Mouse (Mus musculus) right cerebral cortex, postnatal 4 days (tissue): ENCODE data around the gene Meig1.
"Not testable (repeated sequence)": the region's sequence is repeated elsewhere in the genome, so short reads cannot be mapped to it uniquely, and the experiment has no call there.

Experiments used
- DNase-seq: peaks from one replicate; pipeline ENCODE4 v3.0.0-alpha.2; 2022

Gene Meig1

DNA sequence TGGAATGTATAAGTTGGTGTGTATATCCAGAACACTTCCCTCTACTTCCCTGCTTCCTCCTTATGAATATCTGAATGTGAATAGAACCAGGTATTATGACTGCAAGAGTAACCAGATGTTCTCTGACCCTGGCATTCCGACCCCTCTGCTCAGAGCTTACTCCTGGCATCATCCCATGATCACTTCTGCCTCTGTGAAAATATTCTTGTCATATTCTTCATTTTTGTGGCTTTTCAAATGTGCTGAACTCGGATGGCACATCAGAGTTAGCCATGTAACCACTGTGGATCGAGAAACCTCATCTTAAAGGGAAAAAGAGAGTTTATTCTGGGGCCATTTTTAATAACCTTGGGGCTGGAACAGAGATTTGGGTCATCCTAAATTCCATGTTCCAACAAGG, at the start of gene Meig1:
Meig1 (minus strand) TSS at position 101 of the 400 bp plus-strand sequence.
- no peak for DNase-seq

DNA sequence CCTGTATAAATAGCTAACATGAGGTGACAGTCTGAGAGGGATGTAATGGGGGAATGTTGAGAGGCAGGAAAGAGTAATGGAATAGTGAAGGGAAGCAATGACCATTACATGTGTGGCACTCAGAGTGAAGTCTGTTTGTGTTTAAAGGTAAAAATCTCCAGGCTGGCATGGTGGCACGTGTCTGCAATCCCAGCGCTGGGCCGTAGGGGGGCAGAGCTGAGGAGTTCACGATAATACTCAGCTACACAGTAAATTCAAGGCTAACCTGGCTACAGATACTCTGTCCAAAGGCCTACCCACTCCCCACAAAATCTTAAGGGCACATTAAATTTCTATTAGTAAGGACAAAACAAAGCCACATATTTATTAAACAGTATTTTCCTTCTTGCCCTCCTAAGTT, 34.1 kb upstream of the Meig1 start:
- DNase-seq: no peak

DNA sequence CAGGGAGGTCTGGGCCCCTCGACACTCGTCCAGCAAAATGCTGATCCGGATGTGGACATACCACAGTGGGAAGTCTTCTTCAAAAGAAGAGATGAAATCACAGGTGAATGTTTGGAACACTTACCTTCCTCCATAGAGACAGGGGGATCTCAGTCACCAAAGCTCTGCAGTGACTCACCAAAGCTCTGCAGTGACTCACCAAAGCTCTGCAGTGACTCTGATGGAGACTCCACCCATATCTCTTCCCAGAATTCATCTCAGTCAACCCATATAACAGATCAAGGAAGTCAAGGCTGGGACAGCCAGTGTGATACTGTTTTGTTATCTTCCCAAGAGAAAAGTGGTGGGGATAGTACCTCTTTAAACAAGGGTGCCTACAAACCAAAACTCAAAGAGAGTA, 30.6 kb upstream of the Meig1 start:
- DNase-seq: no peak

DNA sequence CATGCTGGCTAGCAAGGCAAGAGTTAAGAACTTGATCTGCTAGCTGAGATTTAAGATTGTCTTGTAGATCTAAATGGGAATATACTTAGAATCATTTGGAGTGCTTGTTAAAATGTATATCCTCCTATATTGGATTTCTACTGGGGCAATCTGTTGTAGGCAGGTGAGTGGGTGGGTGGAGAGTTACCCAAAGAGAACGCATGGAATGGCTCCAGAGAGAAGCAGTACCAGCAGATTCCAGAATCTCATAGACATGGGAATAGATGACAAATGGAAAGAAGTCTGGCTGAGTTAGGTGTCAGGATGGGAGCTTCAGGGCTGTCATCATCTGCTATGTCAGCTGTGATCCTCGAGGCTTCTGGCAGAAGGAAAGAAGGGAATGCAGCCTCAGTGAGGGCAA, 27.0 kb upstream of the Meig1 start:
- no peak for DNase-seq

DNA sequence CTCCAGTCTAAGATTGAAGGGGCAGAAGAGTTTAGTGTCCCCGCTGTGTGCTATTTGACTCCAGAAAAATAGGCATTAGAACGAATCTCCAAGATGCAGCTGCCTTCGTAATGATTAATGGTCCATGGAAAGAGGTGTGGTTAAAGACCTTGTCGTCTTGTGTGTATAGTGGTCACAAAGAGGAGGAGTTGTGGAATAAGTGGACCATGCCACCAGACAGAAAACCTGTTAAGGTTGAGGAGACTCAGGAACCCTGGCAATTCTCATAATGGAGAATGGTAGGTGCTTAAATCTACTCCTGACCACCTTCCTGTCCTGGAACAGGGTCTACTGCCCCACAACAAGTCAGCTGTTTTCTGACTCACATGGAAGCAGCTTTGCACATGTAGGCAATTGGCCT, 23.5 kb upstream of the Meig1 start:
- no peak for DNase-seq

DNA sequence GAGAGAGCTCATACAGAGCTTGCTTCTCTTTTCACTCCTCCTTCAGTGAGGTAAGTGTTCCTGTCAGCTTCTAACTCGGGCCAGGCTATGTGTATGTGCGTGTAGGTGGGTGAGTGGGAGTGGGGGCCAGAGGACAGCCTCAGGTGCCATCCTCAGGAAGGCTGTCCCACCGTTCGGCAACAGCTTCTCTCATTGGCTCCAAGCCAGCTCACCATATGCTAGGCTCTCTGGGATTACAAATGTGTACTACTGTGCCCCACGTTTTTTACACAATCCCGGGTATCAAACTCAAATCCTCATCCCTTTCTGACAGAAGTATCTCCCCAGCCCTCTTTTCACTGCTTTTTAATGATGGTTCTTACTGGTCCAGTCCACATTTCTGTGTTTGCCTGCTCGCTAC, 21.8 kb upstream of the Meig1 start:
- DNase-seq: no peak

DNA sequence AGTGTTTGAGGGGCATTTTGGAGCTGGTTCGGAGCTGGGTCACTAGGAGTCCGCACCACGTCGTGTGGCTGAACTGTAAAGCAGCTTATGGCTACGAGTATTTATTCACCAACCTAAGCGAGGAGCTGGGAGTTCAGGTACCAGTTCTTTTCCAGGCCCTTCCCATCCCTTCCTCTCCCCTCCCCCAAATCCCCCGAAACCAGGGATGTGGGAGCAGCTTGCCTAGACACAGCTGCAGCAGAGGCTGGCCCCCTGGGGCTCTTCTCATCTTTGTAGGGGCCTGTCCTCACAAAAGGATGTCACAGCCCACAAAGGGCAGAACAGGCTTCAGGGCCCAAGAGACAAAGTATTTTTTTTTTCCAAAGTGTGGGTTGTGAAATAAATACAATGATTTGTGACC, 15.5 kb upstream of the Meig1 start:
- DNase-seq: no peak

DNA sequence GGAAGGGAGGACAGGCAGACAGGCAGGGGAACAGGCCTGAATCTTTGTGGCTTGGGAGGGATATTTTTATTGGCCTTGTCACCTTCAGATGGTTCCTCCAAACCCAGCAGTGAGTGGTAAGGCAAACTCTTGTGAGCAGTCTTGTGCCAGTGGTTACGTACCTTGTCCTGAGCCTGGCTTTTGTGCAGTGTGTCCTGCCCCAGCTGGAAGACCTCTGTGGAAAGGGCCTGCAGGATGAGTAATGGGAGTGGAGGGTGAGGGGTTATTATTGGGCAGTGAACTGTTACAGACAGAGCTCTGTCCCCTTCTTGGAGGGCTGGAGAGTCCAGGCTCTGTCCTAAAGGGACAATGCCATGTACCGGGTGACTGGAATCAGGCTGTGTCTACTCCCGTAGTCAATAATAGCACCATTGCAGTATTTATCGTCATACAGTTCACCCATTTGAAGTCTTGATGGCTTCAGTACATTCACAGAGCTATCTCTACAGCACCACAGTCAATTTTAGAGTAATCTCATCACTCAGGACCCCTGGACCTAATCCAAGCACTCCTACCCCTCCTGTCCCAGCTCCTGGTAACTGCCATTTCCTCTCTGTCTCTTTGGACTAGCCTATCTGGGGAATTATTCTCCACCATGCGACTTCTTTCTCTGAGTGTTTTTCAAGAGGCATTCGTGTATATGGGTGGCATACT, 13.1 kb upstream of the Meig1 start:
- no peak for DNase-seq

DNA sequence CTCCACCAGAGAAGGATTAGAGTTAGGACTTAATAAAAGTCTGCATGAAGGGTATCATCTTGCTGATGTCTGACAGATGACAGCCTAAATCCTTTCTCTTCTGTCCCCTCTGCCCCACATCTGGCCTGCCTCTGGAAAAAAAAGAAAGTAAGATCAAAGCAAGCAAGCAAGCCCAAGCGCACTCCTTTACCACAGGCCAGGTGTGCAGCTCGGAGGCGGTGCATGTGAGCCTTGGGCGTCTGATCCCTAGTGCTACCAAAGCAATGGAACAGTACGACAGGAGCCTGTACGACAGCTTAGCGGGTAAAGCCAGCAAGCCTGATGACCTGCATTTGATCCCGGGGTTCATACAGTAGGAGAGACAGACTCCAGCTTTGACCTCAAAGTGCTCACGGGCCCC, 8.5 kb upstream of the Meig1 start:
- no peak for DNase-seq

DNA sequence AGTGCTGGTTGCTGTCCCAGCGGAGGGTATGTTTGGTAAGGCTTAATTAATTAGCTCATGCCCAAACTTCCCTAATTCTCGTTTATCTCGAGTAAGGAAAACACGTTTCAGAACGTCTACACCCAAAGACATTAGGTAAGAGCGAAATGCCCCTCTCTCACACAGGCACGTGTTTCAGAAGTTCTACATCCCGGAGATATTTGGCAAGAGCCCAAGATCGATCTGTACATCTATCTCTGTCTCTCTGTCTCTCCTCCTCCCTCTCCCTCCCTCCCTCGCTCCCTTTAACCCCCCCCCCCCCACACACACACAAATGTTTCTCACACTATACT, 2.1 kb upstream of the Meig1 start:
- DNase-seq: no peak

DNA sequence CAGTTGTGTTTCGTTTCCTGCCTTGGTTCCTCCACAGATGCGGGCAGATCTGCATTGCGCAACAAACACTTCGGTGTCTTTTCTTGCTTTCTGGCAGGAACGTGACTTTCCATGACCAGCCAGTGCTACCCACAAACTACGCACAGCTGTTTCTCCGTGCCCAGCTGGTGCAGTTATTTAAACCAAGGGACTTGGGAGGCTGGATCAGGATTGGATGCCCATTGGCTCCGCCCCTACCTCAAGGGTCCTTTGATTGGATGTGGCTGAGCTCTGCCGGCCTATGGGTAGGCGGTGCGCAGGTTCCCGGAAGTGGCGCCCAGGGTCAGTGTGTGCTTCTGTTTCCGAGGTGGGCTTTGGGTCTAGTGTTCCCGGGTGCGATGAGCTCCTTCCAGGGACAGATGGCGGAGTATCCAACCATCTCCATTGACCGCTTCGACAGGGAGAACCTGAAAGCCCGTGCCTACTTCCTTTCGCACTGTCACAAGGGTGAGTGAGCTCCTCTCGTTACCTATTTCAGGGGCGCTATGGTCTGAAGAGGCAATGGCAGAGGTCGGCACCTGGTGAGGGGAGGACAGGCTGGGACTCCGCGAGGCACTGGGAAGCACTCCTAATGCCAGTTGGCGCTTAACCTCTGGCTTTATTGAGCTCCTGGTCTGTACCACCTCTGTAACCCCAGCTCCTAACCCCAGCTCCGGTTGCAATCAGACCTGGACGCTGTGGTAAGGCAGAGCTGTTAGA, 1.6 kb upstream of the Meig1 start, which contains the start of gene Dclre1c:
Dclre1c (plus strand) TSS at position 291 of the 738 bp plus-strand sequence.
- DNase-seq: peak; percentile 81

DNA sequence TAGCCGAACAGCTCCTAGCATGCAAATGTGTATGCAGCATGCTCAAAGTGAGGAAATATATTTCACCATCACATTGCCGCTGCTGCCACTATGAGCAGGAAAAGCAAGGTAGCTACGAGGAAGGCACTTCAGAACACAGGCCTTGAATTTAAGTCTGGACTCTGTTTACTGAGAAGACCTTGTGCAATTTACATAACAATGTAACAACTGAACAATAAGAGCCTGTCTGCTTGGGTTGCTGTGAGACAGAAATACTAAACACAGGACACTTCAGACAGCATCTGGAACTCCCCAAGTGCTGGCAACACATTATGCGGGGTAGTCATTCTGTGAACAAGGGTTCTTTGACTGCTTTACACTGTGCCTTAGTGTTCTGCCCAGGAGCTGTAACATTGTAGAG, 2.3 kb downstream of the Meig1 start:
- DNase-seq: no peak

DNA sequence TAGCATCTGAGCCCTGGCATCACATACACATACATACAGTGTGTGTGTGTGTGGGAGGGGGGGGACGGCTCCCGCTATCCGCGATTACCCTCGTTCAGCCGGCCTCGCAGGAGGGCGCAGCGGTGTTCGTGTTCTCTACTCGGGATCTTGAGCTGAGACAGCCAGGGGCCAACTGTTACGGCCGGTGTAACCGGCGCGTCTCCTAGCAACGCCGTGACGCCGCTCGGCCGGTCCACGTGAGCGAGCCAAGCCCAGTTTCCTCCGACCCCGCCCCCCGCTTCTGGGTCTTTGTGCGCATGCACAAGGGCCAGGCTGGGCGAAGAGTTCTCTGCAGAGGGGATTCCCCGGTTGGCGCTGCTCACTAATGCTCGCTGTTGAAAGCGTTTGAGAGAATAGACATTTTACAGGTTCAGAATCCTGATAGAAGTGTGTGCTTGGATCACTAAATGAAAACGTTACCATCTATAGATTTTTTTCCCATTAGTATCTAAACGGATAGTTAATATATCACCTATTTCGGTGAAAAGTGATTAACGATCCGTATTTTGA, 3.5 kb downstream of the Meig1 start:
- peak; percentile 96 for DNase-seq

DNA sequence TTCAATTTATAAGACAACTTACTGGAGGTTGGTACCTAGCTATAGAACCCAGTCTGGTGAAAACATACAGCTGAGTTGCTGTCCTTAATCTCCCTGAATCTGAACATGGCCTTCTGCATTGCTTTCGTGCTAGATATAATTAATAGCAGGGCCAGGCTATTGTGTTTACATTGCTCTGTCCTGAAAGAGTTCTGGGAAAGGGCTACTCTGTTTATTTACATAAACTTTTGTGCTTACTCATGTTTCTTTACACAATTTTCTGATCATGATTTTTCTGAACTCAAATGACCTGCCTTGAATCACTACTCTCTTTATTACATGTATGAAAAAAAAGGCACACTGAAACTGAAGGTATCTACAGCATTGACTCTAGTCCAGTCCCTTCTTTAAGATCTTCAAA, 6.8 kb downstream of the Meig1 start:
- DNase-seq: no peak

DNA sequence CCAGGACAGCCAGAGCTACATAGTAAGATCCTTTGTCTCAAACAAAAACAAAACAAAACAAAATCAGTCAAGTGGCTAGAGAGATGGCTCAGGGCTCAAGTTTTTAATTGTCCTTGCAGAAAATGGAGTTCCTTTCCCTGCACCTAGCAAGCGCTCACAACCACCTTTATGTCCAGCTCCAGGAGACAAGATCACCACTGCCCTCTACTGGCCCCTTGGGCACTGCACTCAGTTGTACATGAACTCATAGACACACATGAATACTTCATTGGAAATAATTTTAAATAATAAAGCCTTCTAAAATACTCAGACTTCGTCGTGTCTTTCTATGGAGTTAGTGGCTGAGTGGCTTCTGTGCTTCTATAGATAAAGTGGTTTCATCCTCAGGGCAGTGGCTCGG, 8.2 kb downstream of the Meig1 start:
- peak; percentile 81 for DNase-seq

DNA sequence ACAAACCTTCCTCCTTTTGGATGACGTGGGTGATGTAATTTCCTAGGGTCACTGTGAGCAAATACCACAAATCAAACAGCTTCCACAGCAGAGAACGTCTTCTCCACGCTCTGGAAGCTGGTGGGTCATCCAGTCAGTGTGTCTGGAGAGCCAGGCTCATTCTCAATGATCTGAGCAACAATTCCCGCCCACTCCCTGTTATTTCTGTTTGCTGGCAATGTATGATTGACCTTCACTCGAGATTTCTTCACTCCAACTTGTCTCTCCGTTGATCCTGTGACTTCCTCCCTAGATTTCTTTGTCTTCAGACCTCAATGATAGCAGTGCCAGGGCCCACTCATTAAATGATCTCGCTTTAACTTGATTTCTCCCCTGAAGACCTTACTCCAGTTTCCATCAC, 14.7 kb downstream of the Meig1 start:
- DNase-seq: no peak

DNA sequence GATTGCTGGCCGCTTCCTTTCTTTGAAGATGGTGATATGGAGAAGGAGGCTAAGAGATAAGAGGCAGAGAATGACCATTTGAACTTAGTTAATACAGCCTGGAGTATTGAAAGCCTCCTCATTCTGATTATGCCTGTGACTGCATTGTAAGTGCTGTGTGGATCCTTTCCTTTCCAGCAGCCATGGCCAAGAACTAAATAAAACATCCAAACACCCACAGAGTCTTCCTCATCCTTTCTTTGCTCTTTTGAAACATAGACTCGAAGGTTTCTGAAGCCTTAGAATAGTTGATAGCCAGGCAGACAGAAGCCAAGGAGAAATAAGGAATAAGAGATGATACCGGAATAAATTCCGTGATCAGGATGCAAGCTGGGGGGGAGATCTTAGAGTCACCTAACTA, 16.5 kb downstream of the Meig1 start:
- DNase-seq: no peak

DNA sequence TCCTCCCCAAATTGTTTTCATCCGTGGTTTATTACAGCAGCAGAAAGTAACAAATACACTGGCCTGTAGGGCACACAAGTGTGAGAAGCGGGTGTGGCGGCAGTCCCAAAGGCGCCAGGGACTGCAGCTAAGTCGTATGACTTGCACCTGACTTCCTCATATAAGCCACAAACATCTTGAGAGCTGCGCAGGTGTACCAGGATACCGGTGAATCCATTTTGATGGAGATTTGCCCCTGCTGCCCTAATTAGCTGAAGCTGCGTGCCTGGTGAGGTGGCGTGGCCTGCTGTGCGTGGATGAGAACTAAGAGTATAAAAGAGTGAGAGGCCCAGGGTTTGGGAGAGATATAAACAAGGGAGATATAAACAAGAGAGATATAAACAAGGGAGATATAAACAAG, 25.3 kb downstream of the Meig1 start, which contains the start of gene Olah:
Olah (minus strand) TSS at position 101 of the 400 bp plus-strand sequence.
- not testable (repeated sequence) for DNase-seq

DNA sequence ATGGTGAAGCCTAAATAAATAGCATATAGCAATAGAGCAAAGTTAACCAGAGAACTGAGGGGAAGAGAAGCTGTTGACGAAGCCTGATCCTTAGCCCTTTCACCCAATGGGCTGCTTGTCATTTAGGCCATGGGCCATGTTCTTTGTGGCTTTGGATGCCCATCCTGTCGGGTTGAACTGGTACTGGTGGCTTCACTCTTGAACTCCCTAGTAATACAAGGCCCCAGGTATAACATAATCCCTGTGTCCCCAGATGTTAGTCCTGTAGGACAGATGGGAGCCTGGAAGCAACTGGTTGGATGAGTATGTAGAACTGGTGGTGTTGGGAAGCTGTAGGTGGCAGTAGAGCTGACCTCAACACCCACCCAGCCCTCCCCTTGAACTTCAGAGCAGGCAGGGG, 30.5 kb downstream of the Meig1 start:
- DNase-seq: no peak

DNA sequence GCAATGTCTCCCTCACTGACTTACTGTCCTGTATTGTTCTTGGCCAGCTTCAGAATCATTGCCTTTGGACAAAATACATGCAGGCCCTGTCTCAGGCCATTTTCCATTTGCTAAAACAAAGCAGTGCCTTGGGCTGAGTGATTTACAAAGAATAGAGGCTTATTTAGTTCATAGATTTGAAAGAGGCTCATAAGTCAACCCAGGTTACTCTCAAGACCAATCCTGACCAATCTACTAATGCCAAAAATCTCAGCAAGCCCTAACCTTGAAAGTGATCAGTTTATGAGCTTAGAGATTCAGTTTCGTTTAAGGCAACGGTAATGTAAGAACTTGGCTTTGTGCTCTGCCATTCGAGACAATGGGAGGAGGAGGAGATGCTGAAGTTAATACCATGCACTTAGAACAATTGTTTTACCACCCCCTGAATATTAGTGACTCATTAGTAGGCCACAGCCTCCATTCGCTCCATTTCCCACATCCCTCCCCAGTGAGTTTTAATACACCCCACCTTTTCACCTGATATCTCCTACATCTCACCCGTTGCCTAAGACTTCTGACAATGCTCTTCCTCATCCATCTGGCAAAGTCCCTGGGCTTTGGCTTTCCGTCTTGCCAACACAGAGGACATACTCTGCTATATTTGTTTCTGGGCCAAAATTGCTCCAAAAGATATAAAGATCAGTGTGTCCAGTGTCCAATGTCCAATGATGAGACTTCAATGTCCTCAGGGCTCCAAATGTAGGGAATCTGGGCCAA, 35.2 kb downstream of the Meig1 start:
- no peak for DNase-seq

DNA sequence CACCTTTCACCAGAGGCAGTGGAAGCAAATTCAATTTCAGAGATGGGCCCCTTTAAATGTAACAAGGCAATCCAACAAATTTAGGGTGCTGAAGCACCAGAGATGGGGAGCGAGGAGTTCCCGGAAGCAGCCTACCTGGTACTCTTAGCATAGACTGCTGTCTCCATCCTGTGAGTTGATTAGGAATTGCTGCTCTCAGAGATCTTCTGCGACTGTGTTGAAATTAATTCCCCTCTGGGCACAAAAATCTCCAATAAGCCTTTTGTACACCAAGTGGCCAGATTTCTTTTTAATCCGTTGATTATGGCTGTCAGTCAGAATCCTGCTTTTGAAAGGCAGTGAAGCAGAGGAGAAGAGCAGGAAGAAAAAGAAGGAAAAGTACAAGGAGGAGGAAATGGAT, 57.3 kb downstream of the Meig1 start:
- DNase-seq: no peak

DNA sequence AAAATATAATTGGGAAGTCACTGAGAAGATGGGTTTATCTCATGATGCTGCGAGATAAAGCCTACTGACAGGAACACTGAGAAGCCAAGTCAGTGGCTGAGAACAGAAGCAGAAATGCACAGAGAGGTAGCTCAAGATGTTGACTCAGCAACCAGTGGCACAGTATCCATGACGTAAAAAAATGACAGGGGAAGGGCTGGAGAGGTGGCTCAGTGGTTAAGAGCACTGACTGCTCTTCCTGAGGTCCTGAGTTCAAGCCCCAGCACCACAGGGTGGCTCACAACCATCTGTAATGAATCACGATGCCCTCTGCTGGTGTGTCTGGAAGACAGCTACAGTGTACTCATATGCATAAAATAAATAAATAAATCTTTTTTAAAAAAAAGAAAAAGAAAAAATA, 61.4 kb downstream of the Meig1 start:
- DNase-seq: no peak
